Mouse (Mus musculus): ENCODE measurements at regions not wholly inside any gene's neighbourhood (a gene's known extent, or its start where the extent isn't known, plus 50 kb on each side); places are given as distances from the start of the nearest gene placed in this dataset.

GRCm38 (mm10) chr15:61410789-61411188, 488.0 kb upstream of the A1bg start:
- no peak for DNase-seq (ENCODE audit: low spot score)

GRCm38 (mm10) chr15:61408621-61409020, 485.8 kb upstream of the A1bg start:
- DNase-seq (ENCODE audit: low spot score): no peak

GRCm38 (mm10) chr15:61400720-61401119, 477.9 kb upstream of the A1bg start:
- DNase-seq (ENCODE audit: low spot score): no peak

DNA sequence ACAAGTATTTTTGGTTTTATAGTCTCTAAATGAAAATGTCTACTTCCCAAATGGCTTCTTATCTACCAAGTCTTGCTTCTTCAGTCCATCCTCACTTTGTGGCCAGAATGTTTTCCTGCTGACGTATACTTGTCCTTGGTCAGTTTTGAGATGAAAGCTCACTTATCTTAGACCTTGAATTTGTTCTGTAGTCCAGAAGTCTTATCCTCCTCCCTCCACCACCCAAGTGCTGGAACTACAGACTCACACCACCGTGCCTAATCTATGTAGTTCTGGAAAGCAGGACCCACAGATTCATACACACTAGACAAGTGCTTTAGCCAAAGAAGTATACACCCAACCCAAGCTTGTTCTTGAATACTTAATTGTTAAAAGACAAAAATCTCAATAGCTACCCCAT, 477.2 kb upstream of the A1bg start:
- no peak for DNase-seq (ENCODE audit: low spot score)

DNA sequence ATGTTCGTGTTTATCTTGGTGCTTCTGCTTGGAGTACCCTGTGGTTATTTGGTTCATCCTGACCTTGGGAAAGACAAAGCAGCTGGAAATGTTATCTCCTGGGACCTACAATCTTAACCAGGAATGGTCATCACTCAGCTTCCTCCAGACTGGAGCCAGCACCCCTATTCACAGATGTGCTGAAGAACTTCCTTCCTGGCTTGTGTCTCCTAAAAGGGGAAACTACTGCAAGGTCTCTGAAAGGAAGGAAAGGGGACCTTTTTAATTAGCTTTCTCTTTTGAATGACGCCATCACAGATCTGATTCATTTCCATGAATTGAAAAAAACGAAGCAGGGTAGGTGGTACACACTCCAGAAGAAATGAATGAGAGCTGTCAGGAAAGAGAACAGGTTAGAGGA, 476.0 kb upstream of the A1bg start:
- DNase-seq (ENCODE audit: low spot score): no peak

DNA sequence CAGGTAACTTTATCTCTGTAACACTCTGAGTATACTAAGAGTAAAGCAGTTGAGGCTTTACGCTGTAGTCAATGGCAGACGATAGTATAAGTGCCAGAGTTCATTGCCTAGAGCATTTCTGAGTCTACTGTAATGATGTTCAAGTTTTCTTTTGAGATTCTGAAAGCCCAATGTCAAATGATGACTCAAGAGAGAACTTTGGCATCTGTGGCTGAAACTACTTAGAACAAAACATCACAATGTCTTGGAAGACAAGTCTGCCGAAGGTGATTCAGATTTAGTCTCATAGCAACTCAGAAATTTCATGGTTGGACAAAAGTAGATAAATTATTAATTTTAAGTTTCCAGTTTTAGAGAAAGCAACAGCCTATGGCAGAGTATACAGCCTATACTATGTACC, 474.2 kb upstream of the A1bg start:
- no peak for DNase-seq (ENCODE audit: low spot score)

DNA sequence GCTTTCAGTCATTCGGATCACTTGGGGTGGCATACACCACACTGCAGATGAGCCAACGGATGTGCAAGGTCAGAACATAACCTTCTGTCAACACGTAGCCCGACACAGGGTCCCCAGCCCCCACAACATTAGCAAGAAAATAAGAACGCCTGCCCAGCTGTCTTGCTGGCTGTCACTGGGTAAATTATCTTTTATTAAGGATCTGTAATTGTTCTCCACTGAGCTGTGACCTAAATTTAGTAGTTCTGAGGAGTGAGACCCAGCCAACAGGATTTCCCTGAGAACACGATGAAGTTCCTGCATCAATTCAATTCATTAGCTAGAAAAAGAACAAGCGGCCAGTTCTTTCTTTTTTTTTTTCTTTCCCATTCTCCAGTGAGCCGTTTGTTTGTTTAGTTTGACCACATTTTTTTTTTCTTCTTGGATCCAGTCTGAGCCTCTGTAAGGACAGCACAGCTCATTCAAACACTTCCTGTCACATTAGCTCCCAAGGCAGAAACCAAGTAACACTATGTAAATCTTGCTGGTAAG, 472.5 kb upstream of the A1bg start:
- DNase-seq (ENCODE audit: low spot score): no peak

GRCm38 (mm10) chr15:61380666-61381065, 457.9 kb upstream of the A1bg start:
- DNase-seq (ENCODE audit: low spot score): no peak

DNA sequence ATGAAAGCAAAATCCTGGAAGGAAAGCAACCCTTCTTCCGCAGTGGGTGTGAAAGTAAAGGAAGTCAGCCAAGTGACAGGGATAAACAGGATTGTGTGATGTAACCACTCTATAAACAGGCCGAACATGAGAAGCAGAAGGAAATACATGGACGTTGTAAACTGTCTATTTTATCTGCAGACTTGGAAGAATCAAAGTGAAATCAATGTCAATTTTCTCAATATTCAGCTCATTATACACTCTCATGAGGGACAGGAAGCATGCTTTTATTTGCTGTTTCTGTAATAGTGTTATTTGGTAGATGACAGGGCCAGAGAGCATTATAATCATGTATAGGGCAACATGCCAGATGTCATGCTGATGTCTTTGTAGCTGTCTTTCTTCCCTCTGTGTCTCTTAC, 443.5 kb upstream of the A1bg start:
- DNase-seq (ENCODE audit: low spot score): no peak

- DNase-seq (ENCODE audit: low spot score): no peak
These were observed 442.7 kb upstream of the A1bg start for GRCm38 (mm10) chr15:61365511-61365910.

- DNase-seq (ENCODE audit: low spot score): no peak
These were observed 441.6 kb upstream of the A1bg start for GRCm38 (mm10) chr15:61364461-61364860.

DNA sequence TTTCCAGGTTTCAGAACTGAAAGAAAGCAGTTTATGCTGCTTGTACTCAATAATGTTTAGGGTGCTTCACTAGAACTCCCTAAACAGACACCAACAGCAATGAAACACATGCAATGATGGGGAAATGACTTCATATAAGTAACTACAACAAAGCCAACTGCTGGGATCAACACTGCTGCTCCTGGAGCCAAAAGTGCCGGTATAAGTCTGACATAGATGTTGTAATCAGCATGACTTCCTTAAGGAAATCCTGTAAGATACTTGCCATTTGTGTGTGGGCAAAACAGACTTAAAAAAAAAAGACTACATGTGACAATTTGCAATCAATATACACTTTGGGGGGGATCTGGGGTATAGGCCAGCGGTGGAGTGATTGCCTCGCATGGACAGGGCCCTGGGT, 438.4 kb upstream of the A1bg start:
- DNase-seq (ENCODE audit: low spot score): no peak

DNA sequence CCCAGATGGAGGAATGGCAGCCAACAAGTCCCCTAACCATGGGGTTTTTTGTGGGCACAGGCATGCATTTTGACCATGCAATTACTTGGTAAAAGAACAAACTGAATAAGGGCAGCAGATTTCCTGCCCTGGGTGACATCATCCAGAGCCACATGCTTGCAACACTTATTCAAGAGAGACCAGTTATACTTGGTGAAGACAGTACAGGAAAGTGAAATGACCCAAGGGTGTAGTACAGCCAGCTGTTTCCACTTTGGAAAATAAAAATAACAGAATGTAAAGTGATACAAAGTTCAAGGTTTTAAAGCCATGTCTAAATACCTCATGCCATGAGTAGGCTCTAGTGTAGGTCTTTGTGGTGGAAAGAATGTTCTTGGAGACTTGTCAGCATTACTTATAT, 432.5 kb upstream of the A1bg start:
- no peak for DNase-seq (ENCODE audit: low spot score)

DNA sequence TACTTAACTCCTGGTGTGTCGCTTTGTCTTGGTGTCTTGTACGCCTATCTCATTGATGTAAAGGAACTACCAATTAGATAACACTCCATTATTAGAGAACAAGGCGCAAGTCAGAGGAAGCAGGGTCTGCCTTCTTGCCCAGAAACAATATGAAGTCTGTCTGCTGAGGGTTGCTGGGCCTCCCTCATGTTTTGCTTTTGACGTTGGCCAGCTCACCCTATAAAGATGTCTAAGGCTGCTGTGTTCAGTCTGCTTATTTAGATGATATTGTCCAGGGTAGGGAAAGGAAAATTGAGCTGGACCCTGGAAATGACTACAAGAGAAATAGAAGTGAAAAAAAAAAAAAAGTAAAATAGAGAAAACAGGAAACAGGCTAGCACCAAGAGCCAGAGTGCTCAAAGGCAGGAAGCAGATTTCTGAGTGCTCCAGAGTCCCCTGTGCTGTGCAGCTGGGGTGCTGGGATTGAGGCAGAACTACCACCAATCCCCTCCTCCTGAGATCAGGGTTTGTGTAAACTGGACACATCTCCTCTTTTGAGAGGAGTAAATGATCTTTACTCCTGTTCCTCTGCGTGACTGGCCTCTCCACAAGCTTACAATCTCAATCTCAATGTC, 429.0 kb upstream of the A1bg start:
- DNase-seq (ENCODE audit: low spot score): no peak

GRCm38 (mm10) chr15:61345101-61345500, 422.3 kb upstream of the A1bg start:
- no peak for DNase-seq (ENCODE audit: low spot score)

GRCm38 (mm10) chr15:61342618-61343017, 419.8 kb upstream of the A1bg start:
- DNase-seq (ENCODE audit: low spot score): no peak

DNA sequence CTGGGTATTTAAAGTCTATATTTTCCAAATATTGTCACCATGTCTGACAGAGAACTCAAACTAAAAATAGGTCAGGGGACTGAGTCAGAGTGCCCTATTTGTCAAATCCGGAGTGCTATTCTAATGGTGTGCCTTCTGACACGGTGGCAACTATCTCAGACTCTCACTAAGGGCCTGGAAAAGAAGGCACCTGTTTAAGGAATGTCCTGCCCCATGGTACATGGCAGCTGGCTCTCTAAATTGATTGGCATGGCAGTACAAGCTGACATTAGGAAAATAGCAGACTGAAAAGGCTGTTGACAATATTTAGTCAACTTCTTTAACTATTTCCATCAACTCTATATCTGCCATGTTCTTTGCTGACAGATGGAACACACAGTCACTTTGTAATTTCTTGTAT, 405.1 kb upstream of the A1bg start:
- no peak for DNase-seq (ENCODE audit: low spot score)

DNA sequence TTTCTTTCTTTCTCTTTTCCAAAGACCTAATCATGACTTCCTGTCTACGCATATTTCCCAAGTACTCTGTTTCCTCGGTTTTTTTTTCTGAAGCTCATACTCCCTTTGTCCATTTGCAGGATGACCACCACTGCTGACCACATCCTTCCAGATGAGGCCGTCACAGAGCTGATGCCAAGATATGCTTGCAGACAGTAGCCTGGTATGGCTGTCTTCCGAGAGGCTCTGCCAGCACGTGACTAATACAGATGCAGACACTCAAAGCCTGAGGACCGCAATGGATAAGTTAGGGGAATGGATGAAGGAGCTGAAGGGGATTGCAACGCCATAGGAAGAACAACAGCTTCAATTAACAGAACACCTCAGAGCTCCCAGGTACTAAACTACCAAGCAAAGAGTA, 399.4 kb upstream of the A1bg start:
- DNase-seq (ENCODE audit: low spot score): no peak

DNA sequence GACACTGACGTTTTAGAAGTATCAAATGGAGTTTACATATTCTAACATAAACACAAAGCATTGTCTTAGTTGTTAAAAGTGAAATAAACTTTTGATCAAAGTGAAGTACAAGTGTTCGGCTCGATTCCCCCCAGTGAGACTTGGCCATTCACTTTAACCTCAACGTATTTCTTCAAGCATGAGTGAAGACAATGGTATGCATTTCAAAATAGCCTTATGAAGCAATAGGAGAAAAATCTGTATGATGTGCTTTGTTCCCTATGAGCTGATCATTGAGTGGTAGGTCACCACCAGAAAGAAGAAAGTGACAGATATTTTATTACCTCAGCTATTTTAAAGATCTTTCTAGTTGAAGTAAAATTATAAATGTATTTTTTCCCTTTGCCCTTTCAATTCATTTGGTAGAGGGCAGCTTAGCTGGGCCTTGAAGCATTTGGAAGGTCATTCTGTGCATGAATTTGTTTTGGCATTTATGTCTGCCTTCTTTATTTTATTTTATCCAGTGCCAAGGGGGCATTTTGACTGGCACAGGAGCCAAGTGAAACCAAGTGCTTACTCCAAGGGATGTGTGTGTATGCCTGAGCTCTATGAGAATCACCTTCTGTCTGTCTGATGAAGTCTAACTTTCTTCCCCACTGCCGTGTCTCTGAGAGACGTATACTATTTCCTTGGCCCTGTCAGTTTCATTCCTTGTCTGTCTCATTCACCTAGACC, 386.8 kb upstream of the A1bg start:
- no peak for DNase-seq (ENCODE audit: low spot score)

GRCm38 (mm10) chr15:61308936-61309335, 386.1 kb upstream of the A1bg start:
- peak; percentile 10 for DNase-seq (ENCODE audit: low spot score)

DNA sequence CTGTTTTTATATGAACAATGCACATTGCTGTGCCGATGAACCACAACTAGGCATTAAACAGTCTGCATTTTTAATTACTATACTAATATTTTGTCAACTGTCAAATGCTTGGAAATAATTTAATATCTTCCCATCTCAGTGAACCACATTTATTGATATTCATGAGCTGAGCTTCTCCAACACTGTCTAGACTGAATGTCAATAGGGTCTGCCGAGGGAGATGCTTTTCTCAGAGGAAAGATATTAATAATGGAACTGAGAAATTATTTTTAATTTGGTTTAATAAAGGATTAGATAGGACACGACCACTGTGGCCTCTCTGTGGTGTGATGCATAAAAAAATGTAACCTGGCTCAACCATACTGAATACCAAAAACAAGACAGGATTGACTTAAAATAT, 381.7 kb upstream of the A1bg start:
- DNase-seq (ENCODE audit: low spot score): no peak

- DNase-seq (ENCODE audit: low spot score): no peak
These were observed 377.0 kb upstream of the A1bg start for GRCm38 (mm10) chr15:61299796-61300195.

- DNase-seq (ENCODE audit: low spot score): no peak
These were observed 374.8 kb upstream of the A1bg start for GRCm38 (mm10) chr15:61297447-61298208.
